In genomic region chr4:135057286-135057685, GRCm38 (mm10) we compare ENCODE assay signal across 26 mouse cellular contexts.
"Had no signal": no experiment of that assay in that cellular context is flagged by ENCODE, and none has a peak within 500 bp of the region (broad histone marks: within the 10 kb centered on the region; RNA-seq: fewer than 3 reads in every experiment).

No protein-coding gene starts in this region.

- H3K4me1 ChIP-seq: hindbrain, embryonic 12.5 days had no signal

- DNase-seq: gastrocnemius, postnatal 25 days; heart, adult 18-20 months; heart, postnatal 10 days; heart, postnatal 4 days; kidney, adult 18-20 months; kidney, adult 8-10 months; kidney, postnatal 10 days; kidney, postnatal 25 days; kidney, postnatal 4 days; liver; liver, embryonic 13.5 days had no signal

- H3K4me2 ChIP-seq: heart, embryonic 13.5 days; hindbrain, embryonic 12.5 days; hindbrain, embryonic 14.5 days; intestine, embryonic 15.5 days; limb, embryonic 12.5 days; liver, embryonic 11.5 days; liver, embryonic 13.5 days had no signal

- H3K9me3 ChIP-seq: heart, embryonic 10.5 days; intestine, embryonic 15.5 days; limb, embryonic 10.5 days had no signal

- H3K27ac ChIP-seq: heart, embryonic 10.5 days; heart, embryonic 13.5 days; hindbrain, embryonic 10.5 days; hindbrain, embryonic 12.5 days; hindbrain, embryonic 14.5 days; intestine, embryonic 15.5 days; layer of hippocampus, adult 2 months; left cerebral cortex, adult 2 months; limb, embryonic 10.5 days; limb, embryonic 12.5 days; liver, embryonic 13.5 days had no signal

- H3K36me3 ChIP-seq: heart, embryonic 10.5 days; heart, embryonic 13.5 days; hindbrain, embryonic 10.5 days; hindbrain, embryonic 12.5 days; intestine, embryonic 15.5 days; limb, embryonic 10.5 days; limb, embryonic 12.5 days; liver, embryonic 13.5 days had no signal

- ATAC-seq: forebrain, embryonic 16.5 days; hindbrain, embryonic 16.5 days; inflammation-experienced regulatory T-cells, adult 6 months; intestine, embryonic 15.5 days; intestine, postnatal 0 days had no signal

- H3K27me3 ChIP-seq: hindbrain, embryonic 12.5 days; intestine, embryonic 15.5 days; liver, embryonic 13.5 days had no signal

- H3K4me3 ChIP-seq: heart, embryonic 10.5 days; heart, embryonic 13.5 days; hindbrain, embryonic 10.5 days; hindbrain, embryonic 12.5 days; intestine, embryonic 15.5 days; layer of hippocampus, adult 2 months; left cerebral cortex, adult 2 months; limb, embryonic 10.5 days; limb, embryonic 12.5 days; liver, embryonic 13.5 days had no signal

- H3K9ac ChIP-seq: heart, embryonic 13.5 days; hindbrain, embryonic 12.5 days; hindbrain, embryonic 14.5 days; intestine, embryonic 15.5 days; limb, embryonic 12.5 days; liver, embryonic 13.5 days had no signal
